Mouse (Mus musculus): ENCODE data around the gene Klk1b16.
"Not testable (repeated sequence)": the region's sequence is repeated elsewhere in the genome, so short reads cannot be mapped to it uniquely, and the experiment has no call there.

Klk1b16 gene

DNA sequence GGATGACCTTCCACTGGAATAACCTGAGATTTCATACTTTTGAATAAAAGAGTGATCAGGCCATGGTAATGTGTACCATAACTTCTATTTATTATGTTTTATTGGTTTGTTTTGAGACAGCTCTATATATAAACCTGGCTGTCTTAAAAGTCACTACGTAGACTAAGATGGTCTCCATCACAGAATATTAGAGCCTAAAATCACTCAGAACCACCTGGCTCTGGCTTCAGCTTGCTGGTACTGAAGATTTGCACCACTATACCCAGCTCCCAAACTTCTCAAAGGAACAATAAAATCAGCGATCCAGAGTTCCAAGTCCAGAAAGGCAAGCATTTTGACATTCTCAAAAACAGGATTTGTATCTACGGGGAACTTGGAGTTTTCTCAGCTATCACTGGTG lies at the start of gene Klk1b16:
TSS of gene Klk1b16 (plus strand) at position 301 of the 400 bp plus-strand sequence.
- DNase-seq, result no peak

DNA sequence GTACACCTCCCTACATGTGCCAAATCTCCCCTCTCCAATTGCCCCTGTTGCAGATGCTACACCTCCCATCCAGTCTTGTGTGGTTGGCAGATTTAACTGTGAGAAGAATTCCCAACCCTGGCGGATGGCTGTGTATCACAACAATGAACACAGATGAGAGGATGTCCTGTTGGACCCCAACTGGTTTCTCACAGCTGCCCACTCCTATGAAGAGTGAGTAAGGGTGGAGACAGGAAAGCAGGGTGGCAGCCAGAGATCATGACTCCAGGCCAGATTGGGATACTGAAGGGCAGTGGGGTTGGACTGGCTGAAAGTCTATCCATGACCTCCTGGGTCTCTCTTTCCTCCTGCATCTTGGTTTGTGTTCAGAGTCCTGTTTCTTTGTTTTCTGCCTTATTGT lies 40.5 kb upstream of the Klk1b16 start:
- DNase-seq, result no peak

DNA sequence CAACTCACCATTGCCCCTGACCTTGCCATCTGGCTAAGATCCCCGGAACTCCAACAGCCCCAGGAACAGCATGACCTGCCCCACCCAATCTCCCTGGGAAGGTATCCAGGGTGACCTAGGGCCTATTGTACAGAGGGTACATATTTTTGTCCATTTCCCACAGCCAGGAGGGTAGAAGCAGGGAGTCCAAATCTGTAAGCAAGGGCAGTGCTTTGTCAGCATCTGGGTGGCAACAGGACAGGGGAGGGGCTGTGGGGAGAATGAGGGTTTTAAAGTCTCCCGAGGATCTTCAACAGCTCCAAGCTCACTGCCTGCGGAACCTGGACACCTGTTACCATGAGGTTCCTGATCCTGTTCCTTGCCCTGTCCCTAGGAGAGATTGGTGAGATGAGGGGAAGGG lies 34.5 kb upstream of the Klk1b16 start, which contains the start of gene Klk1b21:
TSS of gene Klk1b21 (plus strand) at position 301 of the 400 bp plus-strand sequence.
- not testable (repeated sequence) for DNase-seq

GRCm38 (mm10) chr7:44112373-44112772 lies 24.2 kb upstream of the Klk1b16 start, which contains the start of gene Klk1b22:
Klk1b22 (plus strand) TSS chr7:44112673.
- DNase-seq, result no peak

DNA sequence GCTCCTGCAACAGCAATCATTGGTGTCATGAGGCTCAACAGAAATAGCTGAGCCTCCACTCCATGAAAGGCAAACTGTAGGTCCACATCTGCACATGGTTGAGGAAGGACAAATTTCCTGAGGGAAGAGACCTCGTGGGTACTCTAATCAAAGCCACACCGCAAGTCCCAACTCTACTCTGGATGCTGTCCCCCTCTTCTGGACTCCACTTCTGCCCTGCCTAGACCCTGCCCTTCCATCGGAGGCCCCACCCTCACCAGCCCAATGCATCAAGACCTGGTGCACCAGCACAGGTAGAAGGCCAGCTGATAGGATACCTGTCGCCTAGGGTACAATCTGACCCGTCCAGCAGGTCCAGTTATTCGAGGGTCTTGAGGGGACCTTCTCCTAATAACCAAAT lies 13.1 kb upstream of the Klk1b16 start:
- no peak for DNase-seq

DNA sequence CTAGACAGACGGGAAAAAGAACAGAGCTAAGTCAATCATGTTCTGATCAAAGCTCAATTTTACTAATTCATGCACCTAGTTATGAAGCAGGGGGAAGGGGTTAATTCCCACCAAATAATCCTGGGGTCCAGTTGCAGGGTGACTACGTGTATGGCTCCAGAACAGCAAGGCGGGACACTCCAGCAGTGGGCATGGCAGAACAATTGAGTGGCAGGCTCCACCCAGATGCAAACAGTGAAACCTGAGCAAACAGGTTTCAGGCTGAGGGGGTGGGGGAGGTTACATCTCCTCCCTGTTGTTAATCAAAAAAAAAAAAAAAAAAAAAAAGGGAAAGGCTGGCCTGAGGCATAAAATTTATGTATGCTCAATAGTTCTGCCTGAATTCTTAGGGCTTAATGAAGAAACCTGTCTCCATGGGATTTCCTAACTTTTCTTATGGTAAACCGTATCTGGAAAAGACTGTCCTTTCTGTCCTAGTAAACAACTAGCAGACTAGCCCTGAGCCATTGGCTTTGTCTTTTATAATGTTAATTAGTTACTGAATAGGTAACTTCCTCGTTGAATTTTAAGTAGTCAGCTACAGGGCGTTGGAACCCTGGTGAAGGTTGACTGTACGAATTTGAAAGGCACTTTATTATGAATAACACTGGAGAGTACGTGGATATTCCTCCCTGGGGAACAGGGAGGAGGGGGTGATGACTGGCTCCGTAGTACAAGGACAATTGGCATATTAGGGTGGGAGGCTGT lies 42.9 kb downstream of the Klk1b16 start:
- DNase-seq, result no peak

DNA sequence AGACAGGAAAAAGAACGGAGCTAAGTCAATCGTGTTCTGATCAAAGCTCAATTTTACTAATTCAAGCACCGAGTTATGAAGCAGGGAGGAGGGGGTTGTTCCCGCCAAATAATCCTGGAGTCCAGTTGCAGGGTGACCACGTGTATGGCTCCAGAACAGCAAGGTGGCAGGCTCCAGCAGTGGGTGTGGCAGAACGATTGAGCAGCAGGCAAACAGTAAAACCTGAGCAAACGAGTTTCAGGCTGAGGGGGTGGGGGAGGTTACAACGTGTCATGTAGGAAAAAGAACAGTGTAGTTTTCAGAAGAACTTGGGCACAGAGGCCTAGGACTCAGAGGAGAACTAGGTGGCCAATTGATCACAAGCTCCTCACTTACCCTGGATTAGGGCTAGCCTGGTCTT lies 49.9 kb downstream of the Klk1b16 start:
- DNase-seq, result not testable (repeated sequence)

DNA sequence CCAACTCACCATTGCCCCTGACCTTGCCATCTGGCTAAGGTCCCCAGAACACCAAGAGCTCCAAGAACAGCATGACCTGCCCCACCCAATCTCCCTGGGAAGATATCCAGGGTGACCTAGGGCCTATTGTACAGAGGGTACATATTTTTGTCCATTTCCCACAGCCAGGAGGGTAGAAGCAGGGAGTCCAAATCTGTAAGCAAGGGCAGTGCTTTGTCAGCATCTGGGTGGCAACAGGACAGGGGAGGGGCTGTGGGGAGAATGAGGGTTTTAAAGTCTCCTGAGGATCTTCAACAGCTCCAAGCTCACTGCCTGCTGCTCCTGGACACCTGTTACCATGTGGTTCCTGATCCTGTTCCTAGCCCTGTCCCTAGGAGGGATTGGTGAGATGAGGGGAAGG lies 51.4 kb downstream of the Klk1b16 start, which contains the start of gene Klk1b24:
TSS of gene Klk1b24 (plus strand) at position 301 of the 400 bp plus-strand sequence.
- DNase-seq, result not testable (repeated sequence)
